20 mouse cellular contexts compared by ENCODE assay signal in genomic region chr10:83287828-83288227, GRCm38 (mm10). TPM values are rescaled to one million over a fixed set of nuclear protein-coding genes. Genes with fewer than 3 reads are reported as not detected.
A peak's percentile ranks its signal among the peaks of the same experiment; 100 is the strongest.
DNase-seq lines count a peak whose midpoint lies in the region; ATAC-seq and TF ChIP-seq lines count a peak whose summit lies in the region.
"Had no signal": no experiment of that assay in that cellular context is flagged by ENCODE, and none has a peak within 500 bp of the region (broad histone marks: within the 10 kb centered on the region; RNA-seq: fewer than 3 reads in every experiment).

No protein-coding gene starts in this region.

- DNase-seq in heart, adult 2 months, result no peak
- peak; percentile 30 for DNase-seq in liver, adult 2 months (ENCODE audit: extremely low read depth, low read depth, low spot score)
- DNase-seq in liver, embryonic 11.5 days (ENCODE audit: low spot score), result no peak
- DNase-seq in testis, postnatal 10 days (ENCODE audit: low spot score), result peak; percentile 33
- DNase-seq in testis, postnatal 14 days (ENCODE audit: low spot score), result no peak
- no peak for DNase-seq in embryo, embryonic 10 days (ENCODE audit: low spot score)
- DNase-seq: adrenal gland, postnatal 14 days; cerebellum, adult 18-20 months; cerebellum, postnatal 36 days; gastrocnemius, postnatal 25 days; heart, postnatal 4 days; spleen, adult 18-20 months; thymus, postnatal 25 days had no signal

- H3K4me1 ChIP-seq in heart, adult 2 months (ENCODE audit: control insufficient read depth, insufficient read depth, low read length), result no peaks in the 10 kb centered on the region
- no peaks in the 10 kb centered on the region for H3K4me1 ChIP-seq in heart, embryonic 12.5 days (replicated peaks)
- no peaks in the 10 kb centered on the region for H3K4me1 ChIP-seq in liver, adult 2 months (ENCODE audit: control insufficient read depth, insufficient read depth, low read length)
- H3K4me1 ChIP-seq in liver, embryonic 11.5 days (replicated peaks; ENCODE audit: control insufficient read depth, insufficient read depth, low read length), result no peaks in the 10 kb centered on the region
- H3K4me1 ChIP-seq: heart, embryonic 10.5 days; stomach, embryonic 15.5 days had no signal

- no peaks in the 10 kb centered on the region for H3K36me3 ChIP-seq in heart, adult 2 months (ENCODE audit: control insufficient read depth, insufficient read depth, low read length)
- H3K36me3 ChIP-seq in heart, embryonic 12.5 days, result no peaks in the 10 kb centered on the region
- peaks cover 2% of the 10 kb centered on the region; the same call in 1 of the 2 replicates for H3K36me3 ChIP-seq in liver, adult 2 months (ENCODE audit: control insufficient read depth, insufficient read depth, low read length)
- H3K36me3 ChIP-seq in liver, embryonic 11.5 days (ENCODE audit: control insufficient read depth, insufficient read depth, low read length), result no peaks in the 10 kb centered on the region
- H3K36me3 ChIP-seq: embryonic facial prominence, embryonic 13.5 days; forebrain, embryonic 10.5 days; heart, embryonic 10.5 days; limb, embryonic 12.5 days; stomach, embryonic 15.5 days had no signal

- no peak overlapping the region for H3K27ac ChIP-seq in heart, adult 2 months
- H3K27ac ChIP-seq in heart, embryonic 12.5 days (ENCODE audit: poor library complexity, severe bottlenecking), result no peak overlapping the region
- no peak overlapping the region for H3K27ac ChIP-seq in liver, adult 2 months (replicated peaks; ENCODE audit: insufficient read depth, low read depth, low read length)
- no peak overlapping the region for H3K27ac ChIP-seq in liver, embryonic 11.5 days (ENCODE audit: low read depth, low read length)
- H3K27ac ChIP-seq: embryonic facial prominence, embryonic 13.5 days; forebrain, embryonic 10.5 days; heart, embryonic 10.5 days; limb, embryonic 12.5 days; stomach, embryonic 15.5 days had no signal

- intact Hi-C loops in heart, adult 2 months (cut with DNase I), result no loop called here

- H3K27me3 ChIP-seq in heart, adult 2 months (ENCODE audit: control insufficient read depth, insufficient read depth, low read length), result no peaks in the 10 kb centered on the region
- no peaks in the 10 kb centered on the region for H3K27me3 ChIP-seq in heart, embryonic 12.5 days (replicated peaks)
- no peaks in the 10 kb centered on the region for H3K27me3 ChIP-seq in liver, adult 2 months (ENCODE audit: control insufficient read depth, insufficient read depth, low read length)
- 0 out of 2 replicates have a peak, but pooled peaks cover 2% of the 10 kb centered on the region for H3K27me3 ChIP-seq in liver, embryonic 11.5 days (replicated peaks; ENCODE audit: control insufficient read depth, insufficient read depth, low read length)
- H3K27me3 ChIP-seq: stomach, embryonic 15.5 days had no signal

- peak; percentile 30 for TF ChIP-seq CTCF in heart, adult 2 months (IDR thresholded peaks at IDR 0.05)
- peak; percentile 15; the same call in 1 of the 2 replicates for TF ChIP-seq CTCF in liver, adult 2 months (IDR thresholded peaks at IDR 0.05; ENCODE audit: low read depth, low read length)

- no peak for TF ChIP-seq EP300 in heart, adult 2 months (IDR thresholded peaks at IDR 0.05; ENCODE audit: insufficient read depth, low read depth, low read length)

- no peak overlapping the region for H3K4me3 ChIP-seq in heart, adult 2 months
- no peak overlapping the region for H3K4me3 ChIP-seq in heart, embryonic 12.5 days
- H3K4me3 ChIP-seq in liver, adult 2 months (ENCODE audit: insufficient read depth, low read depth, low read length), result no peak overlapping the region
- no peak overlapping the region for H3K4me3 ChIP-seq in liver, embryonic 11.5 days (ENCODE audit: low read depth, low read length)
- H3K4me3 ChIP-seq: embryonic facial prominence, embryonic 13.5 days; forebrain, embryonic 10.5 days; heart, embryonic 10.5 days; limb, embryonic 12.5 days; stomach, embryonic 15.5 days had no signal

- TF ChIP-seq POLR2A in heart, adult 2 months (IDR thresholded peaks at IDR 0.05; ENCODE audit: insufficient read depth, low read depth, low read length), result no peak
- TF ChIP-seq POLR2A in liver, adult 2 months (IDR thresholded peaks at IDR 0.05; ENCODE audit: extremely low read depth, insufficient read depth, low read length), result no peak

- 75% methylated on average over 6 of the region's 6 CpGs for WGBS in heart, adult 2 months
- WGBS in heart, embryonic 12.5 days, result 65% methylated on average over 6 of the region's 6 CpGs
- 74% methylated on average over 6 of the region's 6 CpGs for WGBS in liver, adult 2 months
- 77% methylated on average over 6 of the region's 6 CpGs for WGBS in liver, embryonic 11.5 days

- no peak overlapping the region for H3K9ac ChIP-seq in heart, adult 2 months (ENCODE audit: low read depth, low read length)
- H3K9ac ChIP-seq in heart, embryonic 12.5 days, result no peak overlapping the region
- no peak overlapping the region for H3K9ac ChIP-seq in liver, adult 2 months (ENCODE audit: low read depth, low read length)
- no peak overlapping the region for H3K9ac ChIP-seq in liver, embryonic 11.5 days (ENCODE audit: low read depth, low read length)
- H3K9ac ChIP-seq: embryonic facial prominence, embryonic 13.5 days; limb, embryonic 12.5 days; stomach, embryonic 15.5 days had no signal

- no peaks in the 10 kb centered on the region for H3K79me2 ChIP-seq in heart, adult 2 months (replicated peaks; ENCODE audit: control insufficient read depth, insufficient read depth, low read length)
- no peaks in the 10 kb centered on the region for H3K79me2 ChIP-seq in liver, adult 2 months (ENCODE audit: control insufficient read depth, insufficient read depth, low read length)

- no peak for ATAC-seq in heart, embryonic 12.5 days (ENCODE audit: insufficient number of reproducible peaks, low FRiP score)
- no peak for ATAC-seq in liver, embryonic 11.5 days (replicated peaks; ENCODE audit: low FRiP score)

- no peaks in the 10 kb centered on the region for H3K9me3 ChIP-seq in heart, embryonic 12.5 days (replicated peaks)
- no peaks in the 10 kb centered on the region for H3K9me3 ChIP-seq in liver, embryonic 11.5 days (ENCODE audit: control insufficient read depth, low read length)
- H3K9me3 ChIP-seq: embryonic facial prominence, embryonic 13.5 days; forebrain, embryonic 10.5 days; heart, embryonic 10.5 days; limb, embryonic 12.5 days; stomach, embryonic 15.5 days had no signal

- H3K4me2 ChIP-seq in heart, embryonic 12.5 days, result no peak overlapping the region
- H3K4me2 ChIP-seq in liver, embryonic 11.5 days, result no peak overlapping the region
- H3K4me2 ChIP-seq: embryonic facial prominence, embryonic 13.5 days; limb, embryonic 12.5 days; stomach, embryonic 15.5 days had no signal

RNA-seq across cellular contexts. Expression of gene Slc41a2, which starts 49.9 kb away (rescaled TPM):
- total RNA-seq in heart, adult 2 months (2021), result 1 to 10 TPM; 1.5 to 2.4 TPM
- polyA plus RNA-seq in heart, adult 2 months (2012; rRNA removed), result 0.92 and 1.3 TPM in 2 replicates
- polyA plus RNA-seq in heart, embryonic 12.5 days (2016; fragmentation: Nextera tagmentation; extraction: Ambion mirVana), result 0.77 and 1.0 TPM in 2 replicates
- 7.4 and 9.5 TPM in 2 replicates for total RNA-seq in liver, adult 2 months (2014; rRNA removed)
- 4.3 and 4.5 TPM in 2 replicates for polyA plus RNA-seq in liver, adult 2 months (2012; rRNA removed)
- 0.06 and 0.08 TPM in 2 replicates for polyA plus RNA-seq in liver, embryonic 11.5 days (2014; fragmentation: Nextera tagmentation; extraction: Ambion mirVana)
- polyA plus RNA-seq: liver, embryonic 16.5 days had no signal

Comparison
In these comparisons a context has a peak if more than half of its experiments do, and no peak if none do; other contexts are left out.
1. DNase-seq: peak in liver, adult 2 months (single experiment) and testis, postnatal 10 days (single experiment); none in heart, adult 2 months (0 of 2), liver, embryonic 11.5 days (single experiment), testis, postnatal 14 days (single experiment) and embryo, embryonic 10 days (single experiment).